Mouse (Mus musculus) duodenum, adult 2 months (tissue): ENCODE results near the gene Pkp2. TPM values are rescaled to one million over a fixed set of nuclear protein-coding genes. Genes with fewer than 3 reads are reported as not detected.

Source experiments
- polyA plus RNA-seq: library from polyadenylated mRNA; depleted of rRNA; stranded (reverse); fragments of >200 nt; gene quantifications from 2 replicates; pipeline ENCODE4 v1.2.3, GENCODE M21; 2012; ENCODE audit warnings: low replicate concordance; rRNA removed

The Pkp2 gene
- 32.1 and 34.3 TPM in 2 replicates for polyA plus RNA-seq

GRCm38 (mm10) chr16:16213079-16213760, at the start of gene Pkp2:
TSS of gene Pkp2 (plus strand) at chr16:16213318.

DNA sequence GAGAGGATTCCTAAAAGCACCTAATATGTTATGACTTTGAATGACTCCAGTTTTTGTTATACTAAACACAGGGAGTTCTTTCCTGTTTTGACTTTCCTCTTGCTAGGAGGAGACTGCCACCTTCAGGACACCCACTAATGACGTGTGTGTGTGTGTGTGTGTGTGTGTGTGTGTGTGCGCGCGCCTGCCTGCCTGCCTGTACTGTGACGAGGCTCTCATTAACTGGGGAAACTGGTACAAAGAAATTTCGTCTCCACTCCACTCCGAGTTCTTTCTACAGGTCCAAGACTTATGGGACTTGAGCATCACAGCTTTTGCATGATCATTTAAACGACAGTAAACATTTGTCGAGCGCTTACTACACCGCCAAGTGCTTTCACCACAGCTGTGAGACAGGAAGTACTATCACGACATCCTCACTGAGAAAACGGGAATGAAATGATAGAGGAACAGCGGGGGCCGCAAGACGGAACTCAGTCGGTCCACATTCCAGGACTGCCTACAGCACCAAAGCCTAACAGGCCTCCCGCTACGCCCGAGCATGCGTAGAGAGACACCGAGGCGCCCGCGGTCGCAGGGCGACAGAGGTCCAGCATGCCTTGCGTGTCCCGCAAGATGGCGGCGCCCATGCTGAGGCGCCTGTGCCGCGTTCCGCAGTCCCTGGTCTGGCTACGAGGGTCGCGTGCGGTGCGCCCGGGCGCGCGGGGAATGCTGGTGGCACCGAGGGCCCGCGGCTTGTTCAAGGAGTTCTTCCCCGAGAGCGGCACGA, 89.4 kb downstream of the Pkp2 start, which contains the start of gene Yars2:
TSS of gene Yars2 (plus strand) at position 597 of the 769 bp plus-strand sequence.

Other genes with a start within 250 kb of the Pkp2 start
- gene Yars2, start 89.6 kb downstream of the Pkp2 start, polyA plus RNA-seq, result 32.6 and 34.4 TPM in 2 replicates
- gene Dnm1l, start 145.6 kb downstream of the Pkp2 start, polyA plus RNA-seq, result 0.51 and 1.6 TPM in 2 replicates